Mouse (Mus musculus) hindlimb bud, embryonic 11.5 days (tissue): ENCODE measurements around the gene Acox2.
A peak's percentile ranks its signal among the peaks of the same experiment; 100 is the strongest.

ENCODE experiments used
- DNase-seq: peaks from one replicate; pipeline ENCODE4 v3.0.0-alpha.2; 2012; ENCODE audit warnings: low read depth, low spot score; ENCODE audit errors: extremely low spot score

Gene Acox2

GRCm38 (mm10) chr14:8214299-8215207 lies 44.6 kb downstream of the Acox2 start:
- DNase-seq = no peak

- DNase-seq = peak; percentile 54
Observed at GRCm38 (mm10) chr14:8213803-8214224, 45.3 kb downstream of the Acox2 start, which contains the start of gene Kctd6. TSS of gene Kctd6 (plus strand) at chr14:8214140.

GRCm38 (mm10) chr14:8212996-8213395 lies 46.2 kb downstream of the Acox2 start:
- DNase-seq = no peak

GRCm38 (mm10) chr14:8209896-8210295 lies 49.3 kb downstream of the Acox2 start:
- no peak for DNase-seq

- DNase-seq = no peak
Observed at GRCm38 (mm10) chr14:8208876-8209275, 50.3 kb downstream of the Acox2 start.

- no peak for DNase-seq
Observed at GRCm38 (mm10) chr14:8207543-8207942, 51.6 kb downstream of the Acox2 start.

- DNase-seq = no peak
Observed at GRCm38 (mm10) chr14:8207105-8207504, 52.0 kb downstream of the Acox2 start.

GRCm38 (mm10) chr14:8206179-8206910 lies 52.8 kb downstream of the Acox2 start:
- no peak for DNase-seq

GRCm38 (mm10) chr14:8201715-8202114 lies 57.4 kb downstream of the Acox2 start:
- no peak for DNase-seq

GRCm38 (mm10) chr14:8200769-8201168 lies 58.4 kb downstream of the Acox2 start:
- no peak for DNase-seq

- no peak for DNase-seq
Observed at GRCm38 (mm10) chr14:8192727-8193126, 66.4 kb downstream of the Acox2 start.

GRCm38 (mm10) chr14:8191331-8191965 lies 67.7 kb downstream of the Acox2 start:
- no peak for DNase-seq

GRCm38 (mm10) chr14:8190556-8190955 lies 68.6 kb downstream of the Acox2 start:
- no peak for DNase-seq

- no peak for DNase-seq
Observed at GRCm38 (mm10) chr14:8186278-8187045, 72.7 kb downstream of the Acox2 start.

- no peak for DNase-seq
Observed at GRCm38 (mm10) chr14:8183330-8183729, 75.8 kb downstream of the Acox2 start.

GRCm38 (mm10) chr14:8180371-8181035 lies 78.7 kb downstream of the Acox2 start:
- DNase-seq = no peak

GRCm38 (mm10) chr14:8176251-8176650 lies 82.9 kb downstream of the Acox2 start:
- DNase-seq = no peak
